Mouse (Mus musculus) cerebral cortex, adult 2 months (tissue): ENCODE data around the gene Spcs3.

Source experiments
- WGBS: fragments of 180-500 bp; shearing (Covaris S2); methylation state at CpG from one replicate; pipeline ENCODE4 v1.1.7; 2018; 5-methylcytosine and 5-hydroxymethylcytosine counted together

Spcs3 gene

DNA sequence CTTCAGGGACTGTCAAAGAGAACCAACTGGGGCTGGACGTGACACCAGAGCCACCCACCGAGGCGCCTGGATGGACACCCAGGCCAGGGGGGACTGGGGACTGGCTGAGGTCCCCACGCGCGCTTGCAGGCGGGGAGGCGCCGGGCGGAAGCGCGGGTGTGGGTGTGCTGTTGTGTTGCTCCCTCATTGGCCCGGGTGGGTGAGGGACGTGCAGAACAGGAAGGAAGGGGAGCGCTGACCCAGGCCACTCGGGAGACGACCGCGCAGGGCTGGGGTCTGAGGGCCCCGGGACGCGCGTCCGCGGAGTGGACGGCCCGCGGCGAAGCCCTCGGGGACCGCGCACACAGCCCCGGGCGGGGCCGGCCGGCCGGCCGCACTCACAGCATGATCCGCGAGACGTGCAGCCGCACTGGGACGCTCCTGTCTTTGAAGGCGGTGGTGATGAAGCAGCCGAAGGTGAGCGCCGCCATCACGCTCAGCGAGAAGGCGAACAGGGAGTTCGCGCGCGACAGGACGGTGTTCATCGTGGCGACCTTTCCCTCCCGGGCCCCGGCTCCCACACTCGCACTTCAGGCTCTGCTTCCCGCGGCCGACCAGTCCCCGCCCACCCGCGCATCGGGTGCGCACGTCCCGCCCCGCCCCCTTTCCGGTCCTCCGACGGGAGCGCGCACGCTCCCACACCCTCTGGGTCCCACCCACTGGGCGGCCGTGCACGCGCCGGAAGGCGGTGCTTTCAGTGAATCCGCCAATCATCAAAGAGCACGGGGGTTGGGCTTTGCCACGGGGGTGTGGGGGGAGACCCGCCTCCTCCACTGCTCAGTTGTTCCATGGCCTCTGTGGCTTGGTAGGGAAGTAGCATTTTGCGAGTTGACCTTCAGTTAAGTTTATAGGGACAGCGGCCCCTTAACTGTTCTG lies at the start of gene Spcs3, which contains the start of gene Asb5:
Gene Spcs3 (minus strand): TSS at position 617 of the 915 bp plus-strand sequence.
Gene Asb5 (plus strand): TSS at position 199 of the 915 bp plus-strand sequence.
- under 1% methylated on average over 89 of the region's 89 CpGs for WGBS

- WGBS, result 71% methylated on average over 15 of the region's 15 CpGs
Measured at GRCm38 (mm10) chr8:54570618-54571609, 41.1 kb upstream of the Spcs3 start.

GRCm38 (mm10) chr8:54567168-54567567 lies 37.4 kb upstream of the Spcs3 start:
- 26% methylated on average over 2 of the region's 2 CpGs for WGBS

GRCm38 (mm10) chr8:54565603-54566260 lies 35.9 kb upstream of the Spcs3 start:
- WGBS, result 90% methylated on average over 7 of the region's 7 CpGs

GRCm38 (mm10) chr8:54565181-54565580 lies 35.4 kb upstream of the Spcs3 start:
- 96% methylated on average over 1 of the region's 1 CpGs for WGBS

DNA sequence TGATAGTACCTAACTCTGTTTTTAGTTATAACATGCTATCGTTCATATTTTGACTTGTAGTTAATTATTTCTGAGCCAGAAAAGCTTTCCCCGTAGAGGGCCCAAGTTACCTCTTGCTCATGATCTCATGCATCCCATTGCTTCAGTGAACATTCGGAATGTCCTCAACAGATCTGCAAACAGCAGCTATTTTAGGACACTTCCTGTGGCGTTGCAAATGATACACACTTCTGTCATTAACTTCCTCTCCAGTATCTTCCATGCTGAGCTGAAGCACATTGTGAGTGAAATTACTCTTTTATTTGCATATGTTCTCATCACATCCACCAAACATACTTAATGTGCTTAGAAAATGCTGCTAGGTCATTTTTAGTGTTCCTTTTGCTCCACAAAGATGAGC lies 32.3 kb upstream of the Spcs3 start:
- WGBS, result 59% methylated on average over 4 of the region's 4 CpGs

DNA sequence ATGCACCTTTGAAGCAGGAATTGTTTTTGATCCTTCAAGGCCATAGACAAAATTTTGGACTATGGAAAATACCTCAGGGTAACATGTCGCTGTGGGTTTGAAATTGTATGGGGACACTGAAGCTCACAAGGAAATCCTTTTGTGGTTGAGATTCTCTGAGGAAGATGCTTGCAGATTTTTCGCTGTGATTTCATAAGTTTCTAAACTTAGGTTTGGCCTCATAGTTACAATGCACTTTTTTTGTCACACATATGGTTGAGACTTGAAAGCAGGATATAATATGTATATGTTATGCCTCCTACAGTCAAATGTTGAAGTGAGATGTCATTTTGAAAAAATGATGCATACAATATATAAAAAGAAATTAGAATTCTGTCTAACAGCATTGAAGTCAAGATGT lies 25.1 kb upstream of the Spcs3 start:
- WGBS, result 52% methylated on average over 2 of the region's 2 CpGs

DNA sequence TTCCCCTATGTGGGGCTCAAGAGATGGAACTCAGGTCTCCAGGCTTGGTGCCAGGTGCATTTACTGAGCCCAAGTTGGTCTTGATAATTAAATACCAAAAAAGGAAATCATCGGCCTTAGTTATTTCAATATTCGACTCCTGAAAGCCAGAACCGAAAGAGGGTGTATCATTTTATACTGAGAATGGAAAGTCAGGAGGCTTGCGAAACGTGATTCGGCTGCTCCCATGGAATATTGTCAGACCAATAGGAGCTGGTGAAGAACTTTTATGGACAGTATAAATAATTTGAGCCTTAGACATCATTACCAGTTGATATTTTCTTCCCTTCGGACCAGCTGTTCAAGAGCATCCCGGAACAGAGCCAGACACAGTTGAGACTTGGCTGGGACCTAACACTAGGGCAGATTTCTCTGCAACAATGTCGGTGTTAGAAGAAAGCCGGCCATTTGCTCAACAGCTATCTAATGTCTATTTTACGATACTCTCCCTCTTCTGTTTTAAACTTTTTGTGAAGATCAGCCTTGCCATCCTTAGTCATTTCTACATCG lies 20.3 kb upstream of the Spcs3 start:
- 93% methylated on average over 12 of the region's 12 CpGs for WGBS

DNA sequence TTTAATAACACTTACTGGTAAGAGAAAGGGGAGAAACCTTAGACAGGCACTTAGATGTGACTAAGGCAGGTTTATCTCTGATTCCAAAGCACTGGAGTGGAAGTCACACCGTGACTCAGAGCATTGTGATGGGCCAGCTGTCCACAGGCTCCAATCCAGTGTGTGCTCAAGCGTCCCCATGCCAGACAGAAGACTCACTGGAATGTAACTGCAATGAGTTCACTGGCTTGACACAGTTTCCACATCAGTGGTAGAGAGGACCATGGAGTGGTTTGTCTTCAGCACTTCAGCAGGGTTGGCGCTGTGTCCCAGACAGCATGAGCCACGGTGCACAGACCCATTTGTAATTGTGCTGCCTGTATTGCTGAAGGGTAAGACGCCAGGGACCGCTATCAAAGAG lies 18.6 kb upstream of the Spcs3 start:
- 74% methylated on average over 6 of the region's 6 CpGs for WGBS

GRCm38 (mm10) chr8:54541331-54541730 lies 11.5 kb upstream of the Spcs3 start:
- 62% methylated on average over 1 of the region's 1 CpGs for WGBS

DNA sequence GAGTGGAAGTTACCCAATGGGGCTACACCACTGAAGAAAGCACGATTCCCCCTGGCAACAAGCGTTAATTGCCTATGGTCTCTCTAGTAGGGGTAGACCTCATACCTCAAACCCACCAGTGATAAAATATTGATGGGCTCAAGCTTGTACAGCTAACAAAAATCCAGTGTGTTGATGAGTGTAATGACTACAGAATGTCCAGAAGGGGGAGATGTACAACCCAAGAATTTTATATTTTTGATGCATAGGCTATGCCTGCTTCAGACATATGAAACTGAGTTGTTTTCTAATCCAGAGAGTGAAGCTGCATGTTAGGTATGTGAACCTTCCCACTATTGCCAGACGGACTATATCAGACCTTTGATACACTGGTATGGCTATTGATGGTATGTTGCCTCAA lies 7.5 kb upstream of the Spcs3 start:
- WGBS, result 93% methylated on average over 3 of the region's 3 CpGs

DNA sequence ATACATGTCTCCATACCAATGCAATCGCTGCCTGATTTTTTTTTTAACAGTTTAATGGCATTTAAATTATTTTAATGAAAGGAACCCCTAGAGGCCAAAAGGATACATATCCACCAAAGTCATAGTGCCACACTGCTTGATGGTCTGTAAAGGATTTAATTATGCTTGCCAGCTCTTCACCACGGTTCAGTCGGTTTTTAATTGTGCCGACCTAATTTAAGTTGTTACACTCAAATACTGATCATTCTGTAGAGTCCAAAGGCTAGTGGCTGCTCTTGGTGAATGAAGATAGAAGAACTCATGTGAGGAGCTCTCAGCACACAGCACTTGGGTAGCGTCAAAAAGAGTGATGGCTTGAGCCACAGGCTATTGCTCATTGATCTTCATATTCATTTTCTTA lies 5.4 kb upstream of the Spcs3 start:
- 75% methylated on average over 5 of the region's 5 CpGs for WGBS

GRCm38 (mm10) chr8:54528571-54528970 lies 1.2 kb downstream of the Spcs3 start:
- 18% methylated on average over 7 of the region's 7 CpGs for WGBS

DNA sequence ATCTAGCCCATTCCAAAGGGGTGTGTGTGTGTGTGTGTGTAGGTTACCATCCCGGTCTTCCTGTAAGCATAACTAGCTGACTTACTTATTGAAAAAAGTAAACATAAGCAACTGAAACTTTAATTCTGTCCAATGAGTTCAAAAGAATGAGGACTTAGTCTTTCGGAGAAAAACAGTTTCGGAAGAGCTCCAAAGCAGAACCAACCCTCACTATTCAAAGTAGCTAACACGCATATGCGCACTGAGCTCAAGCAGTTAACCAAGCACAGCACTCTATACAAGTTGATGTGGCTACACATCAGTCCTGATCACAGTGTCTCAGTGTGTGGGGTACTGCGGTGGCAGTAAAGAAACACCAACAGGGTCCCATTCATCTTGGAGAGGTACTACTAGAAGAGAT lies 3.1 kb downstream of the Spcs3 start:
- WGBS, result 84% methylated on average over 6 of the region's 6 CpGs

DNA sequence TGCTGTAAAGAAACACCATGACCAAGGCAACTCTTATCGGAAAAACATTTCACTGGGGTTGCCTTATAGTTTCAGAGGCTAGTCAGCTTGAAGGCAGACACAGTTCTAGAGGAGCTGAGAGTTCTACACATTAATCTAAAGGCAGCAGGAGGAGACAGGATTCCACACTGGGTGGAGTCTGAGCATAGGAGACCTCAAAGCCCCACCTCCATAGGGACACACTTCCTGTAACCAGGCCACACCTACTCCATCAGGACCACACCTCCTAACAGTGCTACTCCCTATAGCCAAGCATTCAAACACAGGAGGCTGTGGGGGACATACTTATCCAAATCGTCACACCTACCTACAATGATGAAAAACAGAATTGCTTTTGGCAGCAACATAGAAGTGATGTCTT lies 4.2 kb downstream of the Spcs3 start:
- WGBS, result 81% methylated on average over 2 of the region's 2 CpGs

- WGBS, result 77% methylated on average over 4 of the region's 4 CpGs
Measured at GRCm38 (mm10) chr8:54520516-54520915, 9.3 kb downstream of the Spcs3 start.

GRCm38 (mm10) chr8:54518756-54519460 lies 10.9 kb downstream of the Spcs3 start:
- 84% methylated on average over 10 of the region's 10 CpGs for WGBS

DNA sequence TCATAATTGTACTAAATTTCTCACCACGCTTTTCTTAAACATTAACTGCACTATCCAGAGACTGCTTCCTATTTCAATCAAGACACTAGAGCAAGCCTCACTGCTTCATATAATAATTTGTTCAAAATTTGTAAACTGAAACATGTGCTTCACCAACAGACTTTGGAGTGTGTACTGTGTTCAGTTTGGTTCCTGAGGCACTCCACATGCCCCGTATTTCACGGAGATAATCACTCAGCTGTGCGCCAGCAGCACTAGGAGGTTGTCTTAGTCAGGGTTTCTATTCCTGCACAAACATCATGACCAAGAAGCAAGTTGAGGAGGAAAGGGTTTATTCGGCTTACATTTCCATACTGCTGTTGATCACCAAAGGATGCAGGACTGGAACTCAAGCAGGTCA lies 17.6 kb downstream of the Spcs3 start:
- 52% methylated on average over 5 of the region's 5 CpGs for WGBS

GRCm38 (mm10) chr8:54511791-54512190 lies 18.0 kb downstream of the Spcs3 start:
- WGBS, result 90% methylated on average over 3 of the region's 3 CpGs

DNA sequence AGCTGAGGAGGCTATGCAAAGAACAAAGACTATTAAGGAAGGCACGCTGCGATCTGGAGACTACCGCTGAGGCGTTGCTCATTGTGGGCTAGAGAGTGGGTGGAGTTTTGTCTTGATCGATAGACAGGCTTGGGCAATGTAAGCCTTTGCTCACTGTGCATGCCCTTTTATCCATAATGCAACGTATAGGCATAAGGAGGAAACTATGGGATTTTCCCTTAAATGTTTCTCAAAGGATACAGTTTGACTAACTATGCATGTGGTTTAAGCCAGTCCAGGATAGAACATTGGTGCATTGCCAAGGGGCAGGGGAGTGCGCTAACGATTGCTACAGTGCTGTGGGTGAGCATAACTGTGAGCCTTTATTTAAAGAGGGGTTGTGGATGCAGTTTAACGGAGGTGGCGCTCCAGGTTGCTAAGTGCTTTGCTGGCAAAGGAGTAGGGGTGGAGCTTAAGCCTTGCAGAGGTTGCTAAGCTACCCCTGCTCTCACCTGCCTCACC lies 20.5 kb downstream of the Spcs3 start:
- WGBS, result 3% methylated on average over 10 of the region's 10 CpGs

DNA sequence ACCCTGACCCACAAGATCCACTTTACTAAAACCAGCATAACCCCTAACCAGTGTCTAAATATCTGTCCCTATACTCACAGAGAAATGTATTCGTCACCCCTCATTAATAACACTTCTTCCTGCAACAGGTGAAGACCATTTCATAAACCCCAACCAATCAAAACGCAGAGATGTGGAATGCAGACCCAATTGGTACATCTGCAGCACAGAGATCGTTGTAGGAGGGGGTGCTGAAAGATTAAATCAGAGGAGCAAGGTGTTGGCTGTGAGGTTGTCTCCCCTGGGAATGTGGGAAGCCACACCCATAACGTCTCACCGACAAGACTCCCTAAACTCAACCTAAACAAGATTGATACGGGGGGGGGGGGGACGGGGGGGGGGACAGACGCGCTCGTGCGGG lies 21.0 kb downstream of the Spcs3 start:
- WGBS, result 3% methylated on average over 10 of the region's 11 CpGs
